Mouse (Mus musculus): ENCODE measurements around the gene Gm29666. TPM values are rescaled to one million over a fixed set of nuclear protein-coding genes. Genes with fewer than 3 reads are reported as not detected.
"Not testable (repeated sequence)": the region's sequence is repeated elsewhere in the genome, so short reads cannot be mapped to it uniquely, and the experiment has no call there.

Gene Gm29666
- polyA plus RNA-seq, 1 experiment: 0.06 TPM

GRCm38 (mm10) chr15:84903843-84904385 is 15.9 kb downstream of the Gm29666 start:
- TF ChIP-seq MAX (IDR thresholded peaks at IDR 0.05) (no peak), FOSL1 (IDR thresholded peaks at IDR 0.05; ENCODE audit: insufficient read depth, low read length, poor library complexity, severe bottlenecking) (no peak), MYOG (IDR thresholded peaks at IDR 0.05; ENCODE audit: control insufficient read depth, extremely low read depth, insufficient read length) (no peak), MYOD1 (IDR thresholded peaks at IDR 0.05; ENCODE audit: control insufficient read depth, insufficient read length, low read depth) (no peak), CTCF (IDR thresholded peaks at IDR 0.05; ENCODE audit: control insufficient read depth, insufficient read depth, insufficient read length) (no peak), USF1 (IDR thresholded peaks at IDR 0.05; ENCODE audit: low read depth) (no peak), CEBPB (IDR thresholded peaks at IDR 0.05; ENCODE audit: low read depth) (no peak)

GRCm38 (mm10) chr15:84898077-84898476 is 21.8 kb downstream of the Gm29666 start:
- H3K36me3 ChIP-seq (ENCODE audit: control insufficient read depth, insufficient read depth): no peaks in the 10 kb centered on the region
- H3K79me3 ChIP-seq (ENCODE audit: low read depth): no peaks in the 10 kb centered on the region
- peaks cover 36% of the 10 kb centered on the region for H3K27me3 ChIP-seq (ENCODE audit: control insufficient read depth, insufficient read depth, insufficient read length)
- no peaks in the 10 kb centered on the region for H3K79me2 ChIP-seq (ENCODE audit: control insufficient read depth, insufficient read depth)
- no peak overlapping the region for H3K4me3 ChIP-seq (ENCODE audit: insufficient read depth, poor library complexity, severe bottlenecking)
- TF ChIP-seq CEBPB (IDR thresholded peaks at IDR 0.05; ENCODE audit: low read depth): no peak
- no peak for TF ChIP-seq FOSL1 (IDR thresholded peaks at IDR 0.05; ENCODE audit: insufficient read depth, low read length, poor library complexity, severe bottlenecking)
- no peak for TF ChIP-seq CTCF (IDR thresholded peaks at IDR 0.05; ENCODE audit: control insufficient read depth, insufficient read depth, insufficient read length)
- TF ChIP-seq MYOD1 (IDR thresholded peaks at IDR 0.05; ENCODE audit: control insufficient read depth, insufficient read length, low read depth): no peak
- no peak for TF ChIP-seq USF1 (IDR thresholded peaks at IDR 0.05; ENCODE audit: low read depth)
- no peak for TF ChIP-seq MYOG (IDR thresholded peaks at IDR 0.05; ENCODE audit: control insufficient read depth, extremely low read depth, insufficient read length)
- no peak for TF ChIP-seq MAX (IDR thresholded peaks at IDR 0.05)
- no peak overlapping the region for H3ac ChIP-seq (ENCODE audit: control insufficient read depth, insufficient read length, low read depth)

More at GRCm38 (mm10) chr15:84903843-84904385, 15.9 kb downstream of the Gm29666 start:
- no peak overlapping the region for H3K4me3 ChIP-seq (ENCODE audit: insufficient read depth, poor library complexity, severe bottlenecking)
- no peaks in the 10 kb centered on the region for H3K79me3 ChIP-seq (ENCODE audit: low read depth)
- peaks cover 57% of the 10 kb centered on the region for H3K27me3 ChIP-seq (ENCODE audit: control insufficient read depth, insufficient read depth, insufficient read length)
- H3K79me2 ChIP-seq (ENCODE audit: control insufficient read depth, insufficient read depth): no peaks in the 10 kb centered on the region
- H3ac ChIP-seq (ENCODE audit: control insufficient read depth, insufficient read length, low read depth): no peak overlapping the region
- no peaks in the 10 kb centered on the region for H3K36me3 ChIP-seq (ENCODE audit: control insufficient read depth, insufficient read depth)

DNA sequence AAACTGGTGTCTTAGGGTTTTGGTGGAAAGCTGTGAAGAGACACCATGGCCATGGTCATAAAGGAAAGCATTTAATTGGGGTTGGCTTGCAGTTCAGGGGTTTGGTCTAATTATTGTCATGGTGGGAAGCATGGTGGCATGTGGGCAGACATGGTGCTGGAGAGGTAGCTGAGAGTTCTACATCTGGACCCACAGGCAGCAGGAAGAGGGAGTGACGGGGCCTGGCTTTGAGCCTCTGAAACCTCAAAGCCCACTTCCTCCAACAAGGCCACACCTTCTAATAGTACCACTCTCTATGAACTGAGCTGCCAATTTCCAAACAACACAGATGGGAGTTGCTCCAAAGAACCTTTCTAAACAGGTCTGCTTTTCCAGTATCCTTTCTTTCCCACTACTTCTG is 23.2 kb downstream of the Gm29666 start:
- Histone ChIP-seq H3K4me3 (ENCODE audit: insufficient read depth, poor library complexity, severe bottlenecking) (no peak overlapping the region), H3K27me3 (ENCODE audit: control insufficient read depth, insufficient read depth, insufficient read length) (peaks cover 27% of the 10 kb centered on the region), H3ac (ENCODE audit: control insufficient read depth, insufficient read length, low read depth) (no peak overlapping the region), H3K79me3 (ENCODE audit: low read depth) (no peaks in the 10 kb centered on the region), H3K36me3 (ENCODE audit: control insufficient read depth, insufficient read depth) (no peaks in the 10 kb centered on the region), H3K79me2 (ENCODE audit: control insufficient read depth, insufficient read depth) (no peaks in the 10 kb centered on the region)
- no peak for TF ChIP-seq CEBPB (IDR thresholded peaks at IDR 0.05; ENCODE audit: low read depth)
- no peak for TF ChIP-seq USF1 (IDR thresholded peaks at IDR 0.05; ENCODE audit: low read depth)

- not testable (repeated sequence) for H3ac ChIP-seq (ENCODE audit: control insufficient read depth, insufficient read length, low read depth); H3K4me3 ChIP-seq (ENCODE audit: insufficient read depth, poor library complexity, severe bottlenecking)
Measured at GRCm38 (mm10) chr15:84896216-84896615, 23.6 kb downstream of the Gm29666 start.

GRCm38 (mm10) chr15:84891658-84892057 is 28.2 kb downstream of the Gm29666 start:
- TF ChIP-seq MYOD1 (IDR thresholded peaks at IDR 0.05; ENCODE audit: control insufficient read depth, insufficient read length, low read depth) (no peak), USF1 (IDR thresholded peaks at IDR 0.05; ENCODE audit: low read depth) (no peak), FOSL1 (IDR thresholded peaks at IDR 0.05; ENCODE audit: insufficient read depth, low read length, poor library complexity, severe bottlenecking) (no peak), CEBPB (IDR thresholded peaks at IDR 0.05; ENCODE audit: low read depth) (no peak), MAX (IDR thresholded peaks at IDR 0.05) (no peak), CTCF (IDR thresholded peaks at IDR 0.05; ENCODE audit: control insufficient read depth, insufficient read depth, insufficient read length) (peak; percentile 76), MYOG (IDR thresholded peaks at IDR 0.05; ENCODE audit: control insufficient read depth, extremely low read depth, insufficient read length) (no peak)
- H3K27me3 ChIP-seq (ENCODE audit: control insufficient read depth, insufficient read depth, insufficient read length): peaks cover 28% of the 10 kb centered on the region
- no peaks in the 10 kb centered on the region for H3K36me3 ChIP-seq (ENCODE audit: control insufficient read depth, insufficient read depth)
- no peaks in the 10 kb centered on the region for H3K79me3 ChIP-seq (ENCODE audit: low read depth)
- no peak overlapping the region for H3K4me3 ChIP-seq (ENCODE audit: insufficient read depth, poor library complexity, severe bottlenecking)
- no peak overlapping the region for H3ac ChIP-seq (ENCODE audit: control insufficient read depth, insufficient read length, low read depth)
- no peaks in the 10 kb centered on the region for H3K79me2 ChIP-seq (ENCODE audit: control insufficient read depth, insufficient read depth)

More at GRCm38 (mm10) chr15:84896216-84896615, 23.6 kb downstream of the Gm29666 start:
- H3K27me3 ChIP-seq (ENCODE audit: control insufficient read depth, insufficient read depth, insufficient read length): peaks cover 27% of the 10 kb centered on the region
- H3K36me3 ChIP-seq (ENCODE audit: control insufficient read depth, insufficient read depth); H3K79me2 ChIP-seq (ENCODE audit: control insufficient read depth, insufficient read depth); H3K79me3 ChIP-seq (ENCODE audit: low read depth): not testable (repeated sequence)

- TF ChIP-seq FOSL1 (IDR thresholded peaks at IDR 0.05; ENCODE audit: insufficient read depth, low read length, poor library complexity, severe bottlenecking): no peak
- TF ChIP-seq MAX (IDR thresholded peaks at IDR 0.05): no peak
- no peak for TF ChIP-seq USF1 (IDR thresholded peaks at IDR 0.05; ENCODE audit: low read depth)
- TF ChIP-seq CEBPB (IDR thresholded peaks at IDR 0.05; ENCODE audit: low read depth): no peak
- TF ChIP-seq CTCF (IDR thresholded peaks at IDR 0.05; ENCODE audit: control insufficient read depth, insufficient read depth, insufficient read length): no peak
- no peak for TF ChIP-seq MYOD1 (IDR thresholded peaks at IDR 0.05; ENCODE audit: control insufficient read depth, insufficient read length, low read depth)
- no peak for TF ChIP-seq MYOG (IDR thresholded peaks at IDR 0.05; ENCODE audit: control insufficient read depth, extremely low read depth, insufficient read length)
- no peaks in the 10 kb centered on the region for H3K36me3 ChIP-seq (ENCODE audit: control insufficient read depth, insufficient read depth)
- H3K79me3 ChIP-seq (ENCODE audit: low read depth): no peaks in the 10 kb centered on the region
- H3K79me2 ChIP-seq (ENCODE audit: control insufficient read depth, insufficient read depth): no peaks in the 10 kb centered on the region
- peaks cover 28% of the 10 kb centered on the region for H3K27me3 ChIP-seq (ENCODE audit: control insufficient read depth, insufficient read depth, insufficient read length)
- H3ac ChIP-seq (ENCODE audit: control insufficient read depth, insufficient read length, low read depth): no peak overlapping the region
- H3K4me3 ChIP-seq (ENCODE audit: insufficient read depth, poor library complexity, severe bottlenecking): no peak overlapping the region
Measured at GRCm38 (mm10) chr15:84891246-84891645, 28.6 kb downstream of the Gm29666 start.

All from C2C12 (cell line).